Mouse (Mus musculus) C2C12 (cell line): ENCODE measurements around the gene Cox5a.

ENCODE experiments used
- CEBPB ChIP-seq: IDR thresholded peaks from one replicate; pipeline ENCODE4 v1.6.1; 2011; ENCODE audit warnings: low read depth, mild to moderate bottlenecking, control low read depth, moderate library complexity
- CTCF ChIP-seq: IDR thresholded peaks from one replicate; pipeline ENCODE4 v1.5.1; 2011; ENCODE audit not compliant: control insufficient read depth, insufficient read depth, insufficient read length
- FOSL1 ChIP-seq: IDR thresholded peaks from one replicate; pipeline ENCODE4 v1.8.0; 2011; ENCODE audit warnings: mild to moderate bottlenecking, low read length; ENCODE audit not compliant: poor library complexity, insufficient read depth, severe bottlenecking
- MAX ChIP-seq: IDR thresholded peaks from one replicate; pipeline ENCODE4 v1.6.1; 2011; ENCODE audit warnings: mild to moderate bottlenecking, control low read depth
- MYOD1 ChIP-seq: IDR thresholded peaks from one replicate; pipeline ENCODE4 v1.6.1; 2011; ENCODE audit warnings: low read depth; ENCODE audit not compliant: control insufficient read depth, insufficient read length
- USF1 ChIP-seq: IDR thresholded peaks from one replicate; pipeline ENCODE4 v1.6.1; 2011; ENCODE audit warnings: low read depth, mild to moderate bottlenecking, control low read depth, moderate library complexity

DNA sequence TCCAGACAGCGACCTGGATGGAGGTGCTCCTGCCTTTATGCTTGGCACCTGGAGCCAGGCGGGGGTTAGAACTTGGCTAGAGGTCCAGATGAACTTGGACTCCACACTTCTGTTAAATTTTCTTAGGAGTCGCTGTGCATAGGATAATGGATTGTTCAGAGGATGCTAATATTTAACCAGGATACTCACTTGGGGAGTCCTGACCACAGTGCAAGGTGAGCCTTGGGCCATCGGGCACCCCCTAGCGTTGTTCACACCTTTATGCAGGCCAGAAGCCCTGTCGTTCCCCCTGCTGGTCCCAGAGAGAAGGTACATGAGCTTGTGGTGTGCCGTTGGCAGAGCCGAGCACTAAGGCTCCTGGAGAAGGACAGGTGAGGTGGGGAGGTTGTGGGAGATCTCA lies 45.8 kb downstream of the Cox5a start:
- TF ChIP-seq FOSL1 (no peak), CTCF (no peak), MAX (no peak), USF1 (no peak), CEBPB (no peak), MYOD1 (no peak)
